Mouse (Mus musculus): ENCODE results near the gene Btbd2.
"Not testable (repeated sequence)": the region's sequence is repeated elsewhere in the genome, so short reads cannot be mapped to it uniquely, and the experiment has no call there.

Gene Btbd2

GRCm38 (mm10) chr10:80627685-80628084 lies 29.2 kb downstream of the Btbd2 start:
- DNase-seq: no peak

GRCm38 (mm10) chr10:80625764-80626163 lies 31.1 kb downstream of the Btbd2 start:
- DNase-seq: no peak

- DNase-seq: peak; percentile 56 to 65
Observed at GRCm38 (mm10) chr10:80623457-80624191, 33.2 kb downstream of the Btbd2 start.

GRCm38 (mm10) chr10:80622661-80623456 lies 34.0 kb downstream of the Btbd2 start, which contains the start of gene Csnk1g2:
Gene Csnk1g2, plus strand, starts transcription at chr10:80622838.
- DNase-seq: peak; percentile 46 to 49

GRCm38 (mm10) chr10:80621940-80622660 lies 34.8 kb downstream of the Btbd2 start:
- peak; percentile 99 to 100 for DNase-seq

- no peak for DNase-seq
Observed at GRCm38 (mm10) chr10:80621690-80621939, 35.3 kb downstream of the Btbd2 start.

GRCm38 (mm10) chr10:80620796-80621689 lies 35.8 kb downstream of the Btbd2 start:
- DNase-seq: no peak

GRCm38 (mm10) chr10:80620365-80620764 lies 36.5 kb downstream of the Btbd2 start:
- no peak for DNase-seq

GRCm38 (mm10) chr10:80619465-80620244 lies 37.2 kb downstream of the Btbd2 start:
- DNase-seq: no peak

GRCm38 (mm10) chr10:80618181-80618580 lies 38.7 kb downstream of the Btbd2 start:
- peak; percentile 57 for DNase-seq

GRCm38 (mm10) chr10:80614351-80614750 lies 42.5 kb downstream of the Btbd2 start:
- no peak for DNase-seq

- no peak for DNase-seq
Observed at GRCm38 (mm10) chr10:80613821-80614220, 43.0 kb downstream of the Btbd2 start.

GRCm38 (mm10) chr10:80611905-80612304 lies 45.0 kb downstream of the Btbd2 start:
- no peak for DNase-seq

GRCm38 (mm10) chr10:80611024-80611423 lies 45.8 kb downstream of the Btbd2 start:
- peak in 1 of 2 experiments; percentile 59 for DNase-seq

GRCm38 (mm10) chr10:80610116-80610785 lies 46.6 kb downstream of the Btbd2 start:
- DNase-seq: no peak

- no peak for DNase-seq
Observed at GRCm38 (mm10) chr10:80609269-80609924, 47.5 kb downstream of the Btbd2 start.

- no peak for DNase-seq
Observed at GRCm38 (mm10) chr10:80608435-80608834, 48.4 kb downstream of the Btbd2 start.

- no peak for DNase-seq
Observed at GRCm38 (mm10) chr10:80606737-80607350, 50.0 kb downstream of the Btbd2 start.

GRCm38 (mm10) chr10:80606306-80606705 lies 50.6 kb downstream of the Btbd2 start:
- no peak for DNase-seq

- DNase-seq: not testable (repeated sequence)
Observed at GRCm38 (mm10) chr10:80605721-80606120, 51.1 kb downstream of the Btbd2 start, which contains the start of gene Gm49322. Gene Gm49322, plus strand, starts transcription at chr10:80606021.

Data from kidney, adult 8-10 months (tissue).